Mouse (Mus musculus) kidney, embryonic 16.5 days (tissue): ENCODE data around the gene Cacna1d. TPM values are rescaled to one million over a fixed set of nuclear protein-coding genes. Genes with fewer than 3 reads are reported as not detected.

ENCODE experiments used
- ATAC-seq: fragments of 200-750 bp; cut with Nextera tagmentation; 2 replicates; pipeline ENCODE4 v1.8.0; 2017; ENCODE audit warnings: moderate TSS enrichment; ENCODE audit not compliant: low FRiP score, low TSS enrichment
- H3K27ac ChIP-seq: fragments of 300-500 bp; sonication (generic); 2 replicates; pipeline ENCODE4 v1.5.1; 2014; ENCODE audit warnings: low read length
- H3K27me3 ChIP-seq: fragments of 300-500 bp; sonication (generic); 2 replicates; pipeline ENCODE4 v1.6.1; 2014; ENCODE audit warnings: low read length, control low read depth, mixed read lengths; ENCODE audit not compliant: insufficient read depth
- H3K36me3 ChIP-seq: fragments of 300-500 bp; sonication (generic); 2 replicates; pipeline ENCODE4 v1.6.1; 2014; ENCODE audit warnings: low read length, control low read depth, mixed read lengths; ENCODE audit not compliant: insufficient read depth
- H3K4me1 ChIP-seq: fragments of 300-500 bp; sonication (generic); 2 replicates; pipeline ENCODE4 v1.6.1; 2014; ENCODE audit warnings: low read length, control low read depth, mixed read lengths; ENCODE audit not compliant: insufficient read depth
- H3K4me2 ChIP-seq: fragments of 300-500 bp; sonication (generic); replicated peaks from 2 replicates; pipeline ENCODE4 v1.6.1; 2014; ENCODE audit warnings: low read depth, low read length
- H3K4me3 ChIP-seq: fragments of 300-500 bp; sonication (generic); 2 replicates; pipeline ENCODE4 v1.5.1; 2014; ENCODE audit warnings: mild to moderate bottlenecking, low read length
- H3K9ac ChIP-seq: fragments of 300-500 bp; sonication (generic); replicated peaks from 2 replicates; pipeline ENCODE4 v1.6.1; 2014; ENCODE audit warnings: low read length
- H3K9me3 ChIP-seq: fragments of 300-500 bp; sonication (generic); 2 replicates; pipeline ENCODE4 v1.6.1; 2016; ENCODE audit warnings: low read length, control low read depth
- WGBS: fragments of 180-500 bp; shearing (Covaris S2); extraction: QIAGEN DNeasy Blood & Tissue Kit; methylation state at CpG from one replicate; pipeline ENCODE4 v1.1.7; 2014; 5-methylcytosine and 5-hydroxymethylcytosine counted together
- polyA plus RNA-seq: library from polyadenylated mRNA; unstranded; fragments of >200 nt; fragmentation: Nextera tagmentation; extraction: Ambion mirVana; gene quantifications from 2 replicates; pipeline ENCODE4 v1.2.1, GENCODE M21; 2015

The Cacna1d gene
- polyA plus RNA-seq, 1 experiment from 2014 or later, result 3.0 TPM

DNA sequence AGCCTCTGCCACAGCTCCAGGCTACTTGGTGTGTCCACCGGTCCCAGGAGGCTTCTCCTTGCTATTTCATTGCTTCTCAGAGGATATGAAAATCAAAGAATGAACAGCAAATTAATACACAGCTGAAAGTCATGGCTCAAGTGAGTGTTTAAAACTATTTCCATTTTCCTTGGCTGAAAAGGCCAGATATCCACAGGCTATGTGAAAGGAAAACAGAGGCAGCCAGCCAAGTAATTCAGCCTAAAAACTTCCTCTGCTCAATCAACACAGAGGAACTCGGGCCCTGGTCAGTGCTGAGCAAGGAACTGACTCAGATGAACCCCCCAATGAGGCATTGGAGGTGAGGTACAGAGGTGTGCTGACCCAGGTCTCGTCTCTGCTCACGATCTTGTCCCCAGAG is 165.0 kb downstream of the Cacna1d start:
- peak overlapping the region; percentile 22; the same call in 1 of the 2 replicates for H3K27ac ChIP-seq
- no peaks in the 10 kb centered on the region for H3K9me3 ChIP-seq
- no peak overlapping the region for H3K9ac ChIP-seq
- H3K4me1 ChIP-seq, result peaks cover 14% of the 10 kb centered on the region
- H3K27me3 ChIP-seq, result no peaks in the 10 kb centered on the region
- no peaks in the 10 kb centered on the region for H3K36me3 ChIP-seq
- WGBS, result 51% methylated on average over 4 of the region's 4 CpGs
- no peak overlapping the region for H3K4me2 ChIP-seq
- no peak overlapping the region for H3K4me3 ChIP-seq
- no peak for ATAC-seq

DNA sequence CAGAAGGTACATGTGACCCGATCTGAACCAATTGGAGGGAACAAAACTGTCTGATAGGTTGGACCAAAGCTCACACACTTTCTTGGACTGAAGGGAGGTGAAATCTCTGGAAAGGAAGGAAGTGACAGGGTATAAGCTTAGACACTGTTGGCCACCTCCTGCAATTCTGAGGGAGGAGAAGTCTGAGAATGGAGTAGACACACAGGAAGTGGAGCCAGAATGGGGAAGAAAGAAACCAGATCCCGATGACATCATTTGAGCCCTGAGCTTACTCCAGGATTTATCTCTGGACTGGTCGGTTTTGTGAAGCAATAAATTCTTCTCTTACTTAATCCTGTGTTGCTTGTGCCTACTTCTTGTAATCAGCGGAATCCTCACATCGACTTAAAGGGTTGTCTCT is 166.3 kb downstream of the Cacna1d start:
- Histone ChIP-seq H3K27ac (no peak overlapping the region), H3K36me3 (no peaks in the 10 kb centered on the region), H3K4me3 (no peak overlapping the region), H3K9me3 (no peaks in the 10 kb centered on the region), H3K27me3 (no peaks in the 10 kb centered on the region), H3K4me1 (peaks cover 9% of the 10 kb centered on the region), H3K9ac (no peak overlapping the region), H3K4me2 (no peak overlapping the region)
- ATAC-seq, result no peak
- 72% methylated on average over 5 of the region's 5 CpGs for WGBS

DNA sequence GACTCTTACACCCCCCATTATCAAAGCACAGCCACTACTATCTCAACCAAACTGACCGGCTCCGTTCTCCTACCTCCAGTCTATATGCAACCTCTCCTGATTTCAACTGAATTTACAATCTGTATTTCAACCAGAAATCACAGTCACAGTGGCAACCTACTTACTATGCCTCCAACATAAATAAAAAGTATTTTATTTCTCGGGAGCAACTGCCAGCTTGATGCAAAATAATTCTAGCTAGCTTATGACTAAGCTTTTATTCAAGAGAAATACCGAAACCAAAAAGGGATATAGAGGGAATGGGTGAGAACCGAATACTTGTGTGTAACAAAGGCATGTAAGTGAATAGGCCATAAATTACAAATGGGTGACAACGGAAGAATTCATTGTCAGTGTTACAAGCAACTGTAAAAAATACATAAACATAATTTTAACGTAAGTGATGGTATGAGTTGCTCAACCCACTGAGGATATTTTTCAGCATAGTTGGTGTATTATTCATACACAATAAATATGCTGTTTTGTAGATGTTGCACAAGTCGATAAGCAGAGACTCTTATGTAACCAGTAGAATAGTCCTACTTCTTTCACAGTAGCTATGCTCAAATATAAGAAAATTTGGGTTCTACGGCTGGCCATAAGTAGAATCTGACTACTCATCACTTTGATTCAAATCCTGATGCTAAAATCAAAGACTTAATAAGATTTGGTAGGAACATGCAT is 172.4 kb downstream of the Cacna1d start:
- no peak for ATAC-seq
- Histone ChIP-seq H3K9ac (no peak overlapping the region), H3K36me3 (no peaks in the 10 kb centered on the region), H3K27me3 (no peaks in the 10 kb centered on the region), H3K4me3 (no peak overlapping the region), H3K27ac (no peak overlapping the region), H3K9me3 (no peaks in the 10 kb centered on the region), H3K4me1 (no peaks in the 10 kb centered on the region), H3K4me2 (no peak overlapping the region)
- 85% methylated on average over 9 of the region's 9 CpGs for WGBS

DNA sequence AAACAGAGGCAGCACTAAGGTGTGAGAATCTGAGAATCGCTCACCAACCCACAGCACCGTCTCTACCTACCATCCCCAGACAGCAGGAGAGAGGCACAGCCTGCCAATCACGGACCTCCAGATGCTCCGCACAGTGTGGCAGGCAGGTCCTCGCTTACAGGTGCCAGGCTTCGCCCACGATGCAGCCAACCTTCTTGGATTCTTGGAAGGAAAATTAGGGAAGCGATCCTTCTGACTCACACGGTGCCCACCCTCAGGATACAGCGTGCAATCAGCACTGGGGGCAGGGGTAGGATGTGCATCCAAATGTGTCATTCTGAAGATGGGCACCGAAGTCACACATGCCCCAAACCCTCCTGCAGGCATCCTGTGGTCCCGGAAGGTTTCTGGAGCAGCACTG is 173.0 kb downstream of the Cacna1d start:
- no peak overlapping the region for H3K9ac ChIP-seq
- no peaks in the 10 kb centered on the region for H3K27me3 ChIP-seq
- H3K36me3 ChIP-seq, result no peaks in the 10 kb centered on the region
- no peak overlapping the region for H3K4me3 ChIP-seq
- ATAC-seq, result no peak
- no peaks in the 10 kb centered on the region for H3K9me3 ChIP-seq
- no peaks in the 10 kb centered on the region for H3K4me1 ChIP-seq
- H3K27ac ChIP-seq, result no peak overlapping the region
- WGBS, result 95% methylated on average over 12 of the region's 12 CpGs
- H3K4me2 ChIP-seq, result no peak overlapping the region

DNA sequence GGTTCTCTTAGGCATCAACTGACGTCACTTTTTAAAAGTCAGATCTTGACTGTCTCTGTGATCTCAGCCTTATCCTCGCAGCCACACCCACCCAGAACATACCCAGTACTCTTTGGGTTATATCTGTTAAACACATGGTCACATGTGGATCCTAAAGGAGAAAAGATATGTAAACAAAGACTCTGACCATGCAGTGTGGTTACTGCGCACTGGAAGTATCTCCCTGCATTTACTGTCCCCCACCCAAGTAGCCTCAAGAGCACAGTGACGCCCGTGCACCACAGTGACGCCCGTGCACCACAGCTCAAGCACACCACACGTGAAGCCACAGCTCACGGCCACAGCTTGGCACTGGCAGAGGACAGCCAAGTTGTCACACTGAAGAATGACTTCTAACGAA is 173.6 kb downstream of the Cacna1d start:
- no peak for ATAC-seq
- Histone ChIP-seq H3K4me2 (no peak overlapping the region), H3K36me3 (no peaks in the 10 kb centered on the region), H3K27ac (no peak overlapping the region), H3K9ac (no peak overlapping the region), H3K9me3 (no peaks in the 10 kb centered on the region), H3K4me3 (no peak overlapping the region), H3K4me1 (no peaks in the 10 kb centered on the region), H3K27me3 (no peaks in the 10 kb centered on the region)
- WGBS, result 87% methylated on average over 10 of the region's 10 CpGs

DNA sequence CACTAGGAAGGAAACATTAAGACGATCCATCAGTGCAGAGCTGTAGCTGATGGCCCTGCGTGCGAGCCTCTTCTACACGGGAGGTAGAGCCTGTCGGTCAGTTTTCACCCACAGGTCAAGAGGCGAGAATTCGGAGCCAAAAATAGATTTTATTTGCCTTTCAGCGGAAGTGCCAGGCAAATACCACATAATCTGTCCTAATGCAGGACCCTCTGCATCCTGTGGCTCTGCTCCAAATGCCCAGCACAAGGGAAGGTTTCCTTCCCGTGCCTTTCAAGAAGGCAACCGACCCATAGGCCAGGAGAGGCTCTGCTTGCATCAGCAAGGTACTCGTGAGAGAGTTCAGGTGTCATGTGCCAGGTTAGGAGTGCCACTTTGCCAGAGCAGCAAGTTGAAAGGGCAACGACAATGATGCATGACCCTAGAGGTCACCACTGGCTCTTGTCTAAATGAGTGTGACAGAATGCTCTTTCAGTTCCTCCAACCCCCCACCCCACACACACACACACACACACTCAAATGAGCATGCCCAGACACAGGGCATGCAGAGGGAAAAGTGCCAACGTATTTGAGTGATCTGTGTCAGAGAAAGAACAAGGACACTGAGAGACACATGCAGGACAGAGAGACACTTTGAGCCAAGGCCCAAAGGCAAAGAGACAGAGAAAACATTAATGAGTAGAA is 179.9 kb downstream of the Cacna1d start:
- WGBS, result 57% methylated on average over 13 of the region's 13 CpGs
- no peak overlapping the region for H3K27ac ChIP-seq
- H3K9me3 ChIP-seq, result no peaks in the 10 kb centered on the region
- H3K4me1 ChIP-seq, result no peaks in the 10 kb centered on the region
- H3K27me3 ChIP-seq, result no peaks in the 10 kb centered on the region
- no peak overlapping the region for H3K4me2 ChIP-seq
- H3K4me3 ChIP-seq, result no peak overlapping the region
- H3K36me3 ChIP-seq, result no peaks in the 10 kb centered on the region
- no peak for ATAC-seq
- H3K9ac ChIP-seq, result no peak overlapping the region

DNA sequence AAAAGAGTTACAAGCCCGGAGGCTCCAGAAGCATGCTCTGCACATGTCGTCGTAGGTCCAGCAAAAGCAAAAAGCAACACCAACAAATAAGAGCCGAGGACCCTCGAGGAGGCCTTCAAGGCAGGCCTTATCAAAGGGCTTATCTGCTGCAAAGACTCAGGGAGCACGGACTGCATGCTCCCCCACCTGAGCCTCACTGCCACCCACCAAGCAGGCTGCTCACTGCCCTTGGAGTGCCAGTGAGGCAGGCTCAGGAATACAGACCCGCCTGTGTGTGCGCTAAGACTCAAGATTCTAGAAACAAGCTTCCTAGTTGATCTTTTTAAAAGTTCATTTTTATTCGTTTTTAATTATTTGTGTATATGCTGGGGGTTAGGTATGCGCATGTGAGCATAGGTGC is 181.0 kb downstream of the Cacna1d start:
- 90% methylated on average over 10 of the region's 10 CpGs for WGBS
- no peak for ATAC-seq

DNA sequence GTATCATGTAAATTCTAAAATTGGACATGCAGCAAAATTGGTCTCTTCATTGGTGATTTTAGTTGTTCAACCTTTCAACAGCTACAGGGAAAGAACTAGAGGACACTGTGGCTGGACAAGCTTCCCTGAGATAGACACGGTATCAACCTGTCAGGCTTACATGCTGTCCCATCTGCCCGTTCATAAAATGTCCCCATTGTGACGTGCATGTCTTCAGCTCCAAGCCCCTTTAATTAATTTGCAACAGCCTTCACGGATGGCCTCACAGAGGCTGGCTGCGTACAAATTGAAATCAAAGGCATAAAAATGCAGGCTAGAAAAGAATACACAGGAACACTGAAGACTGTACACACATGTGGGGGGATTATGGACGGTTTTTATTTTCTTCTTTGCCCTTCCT is 185.0 kb downstream of the Cacna1d start:
- no peak for ATAC-seq
- Histone ChIP-seq H3K36me3 (no peaks in the 10 kb centered on the region), H3K27ac (no peak overlapping the region), H3K4me1 (no peaks in the 10 kb centered on the region), H3K27me3 (no peaks in the 10 kb centered on the region), H3K4me2 (no peak overlapping the region), H3K9ac (no peak overlapping the region), H3K4me3 (no peak overlapping the region), H3K9me3 (no peaks in the 10 kb centered on the region)
- 44% methylated on average over 6 of the region's 6 CpGs for WGBS

More for the DNA sequence above, 181.0 kb downstream of the Cacna1d start:
- Histone ChIP-seq H3K9ac (no peak overlapping the region), H3K36me3 (no peaks in the 10 kb centered on the region), H3K27ac (no peak overlapping the region), H3K4me1 (no peaks in the 10 kb centered on the region), H3K4me2 (no peak overlapping the region), H3K9me3 (no peaks in the 10 kb centered on the region), H3K4me3 (no peak overlapping the region), H3K27me3 (no peaks in the 10 kb centered on the region)

DNA sequence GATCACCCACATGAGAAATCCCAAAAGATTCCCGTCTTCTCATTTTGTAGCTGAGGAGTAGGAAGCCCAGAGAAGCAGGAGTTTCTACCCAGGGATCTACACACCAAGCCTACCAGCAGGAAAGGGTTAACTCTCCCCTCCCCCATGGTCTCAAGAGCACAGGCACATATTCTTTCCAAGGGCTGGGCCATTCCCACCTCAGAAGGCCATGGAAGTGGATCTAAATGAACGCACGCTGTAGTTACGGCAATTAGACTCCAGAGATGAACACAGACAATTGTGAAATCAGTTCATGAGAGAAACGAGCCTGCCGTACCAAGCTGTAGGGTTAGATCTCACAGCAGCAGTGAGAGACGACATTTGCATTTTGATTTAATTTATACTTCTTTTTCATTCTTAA is 191.3 kb downstream of the Cacna1d start:
- 81% methylated on average over 7 of the region's 7 CpGs for WGBS
- H3K4me2 ChIP-seq, result no peak overlapping the region
- ATAC-seq, result no peak

DNA sequence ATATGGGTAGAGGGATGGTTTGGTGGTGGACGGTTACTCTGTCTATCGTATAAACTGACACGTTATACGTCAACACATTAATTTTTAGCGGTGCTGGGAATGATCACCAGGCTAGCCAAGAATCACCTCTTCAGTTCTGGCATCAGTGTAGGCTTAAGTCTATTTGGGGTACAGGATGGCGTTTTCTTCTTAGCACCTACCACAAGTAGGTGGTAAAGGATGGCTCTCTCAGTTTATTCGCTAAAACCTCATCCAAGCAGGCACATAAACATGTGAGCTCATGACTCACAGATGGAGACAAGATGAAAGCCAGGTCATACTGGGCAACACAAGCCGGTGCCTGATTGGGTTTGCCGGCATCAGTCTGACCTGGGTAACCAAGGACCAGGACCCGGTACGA is 193.8 kb downstream of the Cacna1d start:
- Histone ChIP-seq H3K4me3 (no peak overlapping the region), H3K27me3 (no peaks in the 10 kb centered on the region), H3K27ac (no peak overlapping the region), H3K9me3 (no peaks in the 10 kb centered on the region), H3K4me2 (no peak overlapping the region), H3K9ac (no peak overlapping the region), H3K4me1 (peaks cover 4% of the 10 kb centered on the region), H3K36me3 (no peaks in the 10 kb centered on the region)
- 96% methylated on average over 11 of the region's 11 CpGs for WGBS
- no peak for ATAC-seq

More for the DNA sequence above, 191.3 kb downstream of the Cacna1d start:
- no peak overlapping the region for H3K4me3 ChIP-seq
- no peaks in the 10 kb centered on the region for H3K9me3 ChIP-seq
- no peaks in the 10 kb centered on the region for H3K36me3 ChIP-seq
- no peaks in the 10 kb centered on the region for H3K4me1 ChIP-seq
- H3K27ac ChIP-seq, result no peak overlapping the region
- H3K27me3 ChIP-seq, result no peaks in the 10 kb centered on the region
- no peak overlapping the region for H3K9ac ChIP-seq
